Mouse (Mus musculus) liver, adult 10 weeks (tissue): ENCODE results near the gene Pcolce. TPM values are rescaled to one million over a fixed set of nuclear protein-coding genes. Genes with fewer than 3 reads are reported as not detected.

ENCODE experiments used
- polyA plus RNA-seq: library from polyadenylated mRNA; stranded (reverse); fragments of 350-450 nt; fragmentation: Illumina TruSeq; extraction: RNeasy Lipid Tissue Mini Kit (QIAGEN cat#74804); gene quantifications from one replicate; pipeline ENCODE4 v1.2.3, GENCODE M21; 2014; ENCODE audit warnings: low read depth, low replicate concordance

The Pcolce gene
- polyA plus RNA-seq, result 0.64 TPM

DNA sequence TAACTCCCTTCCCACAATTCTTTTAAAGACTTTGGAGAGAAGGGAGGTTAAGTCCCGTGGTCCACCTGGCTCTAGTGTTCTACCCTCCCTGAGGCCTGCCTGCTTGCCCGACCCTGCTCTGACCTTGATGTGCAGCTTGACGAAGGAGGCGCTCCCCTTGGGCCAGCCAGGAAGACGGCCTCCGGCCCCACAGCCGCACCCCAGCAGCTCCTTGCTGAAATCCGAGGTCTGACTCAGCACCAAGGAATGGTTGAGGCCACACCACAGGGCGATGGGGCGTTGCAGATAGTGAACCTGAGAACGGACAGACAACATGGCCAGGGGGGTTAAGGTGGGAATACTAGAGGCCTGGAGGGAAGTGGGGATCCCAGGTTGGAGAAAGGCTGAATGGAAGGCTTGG is at the start of gene Pcolce:
Gene Pcolce, minus strand, starts transcription at position 235 of the 400 bp plus-strand sequence.

DNA sequence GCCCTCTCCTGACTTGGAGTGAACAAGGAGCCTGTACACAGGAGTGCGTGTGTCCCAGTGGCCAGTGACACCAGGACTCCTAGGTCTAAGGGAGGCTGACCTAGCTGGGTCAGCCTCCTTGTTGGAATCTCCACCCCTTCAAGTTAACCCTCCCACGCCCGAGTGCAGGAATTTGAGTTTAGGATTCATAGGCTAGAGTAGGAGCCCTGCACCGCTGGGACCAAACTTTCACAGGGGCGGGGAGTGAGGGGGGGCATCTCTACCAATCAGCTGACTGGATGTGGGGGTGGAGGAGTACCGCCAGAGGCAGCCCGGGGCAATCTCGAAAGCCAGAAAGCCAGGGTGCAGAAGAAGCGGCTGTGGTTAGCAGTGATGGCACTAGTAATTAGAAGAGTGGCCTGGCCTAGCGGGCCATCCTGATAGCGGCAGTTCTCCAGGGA is 32.1 kb upstream of the Pcolce start, which contains the start of gene Irs3:
Gene Irs3, minus strand, starts transcription at position 63 of the 440 bp plus-strand sequence.

DNA sequence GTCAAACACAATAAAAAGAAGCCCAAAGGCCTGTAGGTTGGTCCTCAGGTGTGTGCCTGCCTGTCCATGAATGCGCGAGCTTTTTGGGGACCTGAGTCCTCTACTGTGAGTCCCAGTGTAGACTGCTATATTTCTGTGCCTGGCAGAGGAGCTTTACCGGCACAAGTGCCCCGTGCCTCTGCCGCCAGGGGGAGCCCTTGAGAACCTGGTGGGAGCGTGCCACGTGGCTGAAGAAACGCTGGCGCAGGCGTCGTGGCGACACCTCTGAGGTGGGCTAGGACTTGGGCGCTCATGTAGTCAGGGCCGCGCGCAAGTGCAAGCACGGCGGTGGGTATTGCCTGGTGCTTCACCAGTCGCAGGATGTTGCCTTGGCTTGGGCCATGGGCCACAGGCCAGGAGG is 27.5 kb upstream of the Pcolce start, which contains the start of gene Sap25:
Gene Sap25, plus strand, starts transcription at position 281 of the 400 bp plus-strand sequence.

DNA sequence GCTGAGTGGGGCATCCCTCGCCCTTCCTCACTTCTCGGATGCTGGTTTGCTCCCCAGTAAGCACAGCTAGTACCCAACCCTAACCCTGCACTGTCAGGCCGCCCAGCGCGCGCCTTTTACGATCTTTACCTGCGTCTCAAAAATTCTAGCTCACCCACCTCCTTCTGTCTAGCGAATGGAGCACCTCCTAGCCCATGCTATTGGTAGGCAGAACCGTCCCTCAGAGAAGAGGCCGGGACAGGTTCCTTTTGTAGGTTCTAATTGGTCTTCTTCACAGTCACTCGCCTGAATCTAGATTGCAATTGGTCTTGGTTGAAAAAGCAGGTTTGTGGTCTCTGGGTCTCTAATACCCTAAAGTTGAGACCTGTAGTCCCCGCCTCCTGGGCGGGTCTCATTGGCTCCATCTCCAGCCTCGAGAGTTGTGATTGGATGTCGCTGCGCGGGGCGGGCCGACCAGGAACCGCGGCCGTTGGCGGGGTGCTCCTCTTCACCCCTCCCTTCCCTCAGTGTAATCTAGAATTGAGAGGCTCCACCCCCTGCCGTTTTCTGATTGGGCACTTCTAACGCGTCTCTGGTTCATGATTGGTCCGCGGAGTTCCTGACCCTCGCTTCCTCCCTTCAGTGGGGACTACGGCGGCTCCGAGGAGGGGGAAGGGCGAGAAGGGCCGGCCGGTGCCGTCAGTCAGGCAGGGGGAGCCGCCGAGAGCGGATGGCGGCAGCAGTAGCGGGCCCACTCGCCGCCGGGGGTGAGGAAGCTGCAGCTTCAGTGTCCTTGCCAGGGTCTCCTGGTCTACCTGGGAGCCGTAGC is 15.1 kb upstream of the Pcolce start, which contains the start of the genes Fbxo24, Lrch4 and Gm20605:
Gene Fbxo24, minus strand, starts transcription at position 505 of the 808 bp plus-strand sequence.
Gene Lrch4, plus strand, starts transcription at position 624 of the 808 bp plus-strand sequence.
Gene Gm20605, plus strand, starts transcription at position 678 of the 808 bp plus-strand sequence.

DNA sequence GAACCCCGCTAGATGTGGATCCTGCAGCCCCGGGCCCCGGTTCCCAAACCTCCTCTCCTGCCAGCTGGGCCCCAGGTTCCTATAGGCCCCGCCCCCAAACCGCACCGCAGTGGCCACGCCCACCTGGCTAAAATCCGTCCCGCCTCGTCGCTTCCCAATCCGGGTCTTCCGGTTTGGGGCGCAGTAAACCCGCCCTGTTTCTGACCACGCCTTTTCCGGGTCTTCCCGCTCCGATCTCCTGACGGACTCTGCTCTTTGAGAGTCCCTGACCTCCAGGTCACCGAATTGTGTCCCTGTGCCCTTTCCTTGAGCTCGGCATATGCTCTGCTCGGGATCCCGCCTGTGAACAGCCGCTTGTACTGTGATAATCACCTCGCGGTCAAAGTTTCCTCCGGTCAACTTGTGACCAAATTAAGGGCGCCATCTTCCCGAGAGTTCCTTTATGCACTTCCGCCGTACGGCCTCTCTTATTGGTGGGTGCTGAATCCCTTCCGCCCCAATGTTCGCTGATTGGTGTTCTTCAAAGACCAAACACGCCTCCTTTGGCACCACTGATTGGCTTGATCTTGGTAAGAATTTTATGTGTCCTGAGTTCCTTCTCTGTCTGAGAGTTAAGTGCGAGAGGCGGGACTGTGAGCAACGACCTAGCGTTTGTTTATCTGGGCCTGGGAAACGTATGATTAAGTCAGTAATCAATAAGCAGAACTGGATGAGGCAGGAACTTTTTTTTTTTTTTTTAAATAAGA is 12.8 kb downstream of the Pcolce start, which contains the start of gene Mospd3:
Gene Mospd3, minus strand, starts transcription at position 440 of the 746 bp plus-strand sequence.

DNA sequence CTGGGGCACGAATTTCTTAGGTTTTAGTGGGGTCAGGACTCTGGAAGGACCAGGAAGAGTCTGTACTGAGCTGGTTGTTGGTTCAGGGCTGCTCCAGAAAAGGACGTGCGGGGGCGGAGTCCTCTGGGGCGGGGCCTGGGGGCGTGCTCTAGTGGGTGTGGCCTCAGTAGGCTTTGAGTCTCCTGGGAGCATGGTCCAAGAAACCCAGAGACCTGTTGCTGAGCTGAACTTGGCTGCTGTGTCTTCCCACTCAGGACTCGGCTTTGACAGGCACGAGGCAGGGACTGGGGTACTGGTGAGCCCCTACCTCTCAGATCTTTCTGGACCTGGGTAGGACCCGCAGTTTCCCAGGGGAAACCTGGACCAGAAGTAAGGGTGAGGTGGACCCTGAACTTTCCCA is 43.9 kb downstream of the Pcolce start, which contains the start of gene Tfr2:
Gene Tfr2, plus strand, starts transcription at position 176 of the 400 bp plus-strand sequence.

Other genes with a start within 250 kb of the Pcolce start
- not detected for gene Zan, start 136.7 kb downstream of the Pcolce start, polyA plus RNA-seq
- gene Pop7, start 111.3 kb downstream of the Pcolce start, polyA plus RNA-seq, result not detected
- gene Gigyf1, start 95.2 kb downstream of the Pcolce start, polyA plus RNA-seq, result 1.5 TPM
- gene Epo, start 80.5 kb downstream of the Pcolce start, polyA plus RNA-seq, result not detected
- 5.5 TPM for gene Gnb2, start 80.3 kb downstream of the Pcolce start, polyA plus RNA-seq
- gene Actl6b, start 60.3 kb downstream of the Pcolce start, polyA plus RNA-seq, result not detected
- gene Tfr2, start 43.9 kb downstream of the Pcolce start, polyA plus RNA-seq, result 32.0 TPM
- 1.3 TPM for gene Mospd3, start 12.7 kb downstream of the Pcolce start, polyA plus RNA-seq
- gene Fbxo24, start 15.2 kb upstream of the Pcolce start, polyA plus RNA-seq, result not detected
- 0.40 TPM for gene Lrch4, start 15.3 kb upstream of the Pcolce start, polyA plus RNA-seq
- gene Gm20605, start 15.4 kb upstream of the Pcolce start, polyA plus RNA-seq, result not detected
- not detected for gene Sap25, start 27.6 kb upstream of the Pcolce start, polyA plus RNA-seq
- gene Irs3, start 31.9 kb upstream of the Pcolce start, polyA plus RNA-seq, result not detected
- gene Agfg2, start 70.9 kb upstream of the Pcolce start, polyA plus RNA-seq, result 10.3 TPM
- not detected for gene Nyap1, start 127.8 kb upstream of the Pcolce start, polyA plus RNA-seq
- 0.79 TPM for gene Tsc22d4, start 131.9 kb upstream of the Pcolce start, polyA plus RNA-seq
- gene Ppp1r35, start 165.1 kb upstream of the Pcolce start, polyA plus RNA-seq, result 2.5 TPM
- 4.4 TPM for gene Mepce, start 173.9 kb upstream of the Pcolce start, polyA plus RNA-seq
- 8.9 TPM for gene Zcwpw1, start 174.0 kb upstream of the Pcolce start, polyA plus RNA-seq
- gene Pilra, start 222.5 kb upstream of the Pcolce start, polyA plus RNA-seq, result 3.2 TPM
- 3.8 TPM for gene Pilrb1, start 244.3 kb upstream of the Pcolce start, polyA plus RNA-seq